Mouse (Mus musculus): ENCODE data around the gene Rhox4g.
"Not testable (repeated sequence)": the region's sequence is repeated elsewhere in the genome, so short reads cannot be mapped to it uniquely, and the experiment has no call there.

Gene Rhox4g

GRCm38 (mm10) chrX:37651227-37651626, at the start of gene Rhox4g:
TSS of gene Rhox4g (minus strand) at chrX:37651327.
- in situ Hi-C loops (cut with MboI, MseI): loop anchor here (10.0 kb wide), 1 partner anchor 556 kb away; no protein-coding TSS in a partner anchor

- in situ Hi-C loops (cut with MboI, MseI): no loop called here
These were observed 41.1 kb upstream of the Rhox4g start for GRCm38 (mm10) chrX:37692261-37692660.

DNA sequence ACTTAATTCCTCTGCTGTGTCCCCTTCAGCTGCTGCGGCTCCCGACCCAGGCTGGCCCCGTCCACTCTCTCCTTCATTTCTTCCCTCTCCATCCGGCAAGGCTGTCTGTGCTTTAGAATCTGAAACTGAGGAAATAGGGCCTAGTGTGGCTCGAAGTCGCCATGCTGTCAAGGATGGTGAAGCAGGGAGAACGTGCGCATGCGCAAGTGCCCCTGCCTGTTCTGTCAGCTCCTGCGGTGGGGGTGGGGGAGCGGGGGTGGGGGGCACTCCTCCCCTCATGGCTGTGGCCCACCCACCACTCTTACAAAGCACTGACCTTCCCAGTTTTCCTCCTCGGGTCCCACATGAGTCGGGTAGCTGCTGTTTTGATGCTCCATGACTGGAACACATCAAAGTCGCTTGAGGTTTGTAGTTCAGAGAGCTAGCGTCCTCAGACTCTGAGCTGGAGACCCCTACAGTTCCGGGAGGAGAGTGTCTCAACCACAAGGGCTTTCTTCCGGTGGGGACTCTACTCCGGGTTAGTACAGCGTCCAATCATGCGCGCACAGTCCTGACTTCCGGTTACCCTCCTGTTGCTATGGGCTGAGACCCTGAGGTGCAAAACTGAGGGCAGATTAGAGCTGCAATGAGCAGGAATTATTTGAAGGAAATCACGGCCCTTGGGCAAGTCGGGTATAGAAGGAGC, 32.0 kb upstream of the Rhox4g start:
- in situ Hi-C loops (cut with MboI, MseI): no loop called here

DNA sequence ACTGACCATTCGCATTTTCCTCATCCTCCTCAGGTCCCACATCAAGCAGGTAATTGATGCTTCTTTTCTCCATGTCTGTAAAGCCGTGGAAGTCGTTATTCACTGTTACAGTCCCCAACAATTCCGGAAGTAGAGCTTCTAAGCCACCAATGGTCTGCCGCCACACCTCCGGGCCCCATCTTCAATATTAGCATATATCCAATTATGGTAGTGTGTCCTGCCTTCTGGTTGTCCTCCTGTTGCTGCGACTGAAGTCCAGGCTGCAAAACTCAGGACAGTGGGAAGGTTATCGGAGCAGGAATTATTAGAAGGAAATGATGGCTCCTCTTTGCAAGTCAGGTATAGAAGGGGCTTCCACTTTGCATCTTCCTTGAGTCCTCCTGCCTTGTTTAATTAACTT, 22.1 kb upstream of the Rhox4g start, which contains the start of gene Rhox2h:
Rhox2h (minus strand) TSS at position 101 of the 400 bp plus-strand sequence.
- in situ Hi-C loops (cut with MboI, MseI): not testable (repeated sequence)

DNA sequence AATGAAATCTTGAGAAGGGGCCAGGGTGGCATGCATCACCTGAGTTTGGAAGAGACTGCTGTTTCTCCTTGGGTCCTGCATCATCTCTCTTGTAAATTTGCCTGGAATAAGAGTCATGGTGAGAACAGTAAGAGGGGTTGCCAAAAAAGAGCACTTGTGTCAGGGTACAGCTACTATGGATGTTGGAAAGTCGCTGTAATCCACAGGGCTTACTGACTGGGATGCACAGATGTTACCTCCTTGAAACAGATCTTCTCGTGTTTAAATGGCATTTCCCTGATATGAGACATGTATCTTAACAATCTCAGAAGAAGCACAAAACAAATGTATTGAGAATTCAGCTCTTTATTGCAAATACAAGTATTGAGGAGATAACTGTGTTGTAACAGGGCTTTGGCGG, 17.5 kb upstream of the Rhox4g start, which contains the start of gene Rhox3h:
Rhox3h (minus strand) TSS at position 101 of the 400 bp plus-strand sequence.
- in situ Hi-C loops (cut with MboI, MseI): not testable (repeated sequence)

GRCm38 (mm10) chrX:37643370-37643769, 7.8 kb downstream of the Rhox4g start, which contains the start of gene Rhox2g:
TSS of gene Rhox2g (minus strand) at chrX:37643470.
- in situ Hi-C loops (cut with MboI, MseI): loop anchor here (5.0 kb wide), 1 partner anchor 401 kb away; the partner anchor contains the start of gene Rhox2a

DNA sequence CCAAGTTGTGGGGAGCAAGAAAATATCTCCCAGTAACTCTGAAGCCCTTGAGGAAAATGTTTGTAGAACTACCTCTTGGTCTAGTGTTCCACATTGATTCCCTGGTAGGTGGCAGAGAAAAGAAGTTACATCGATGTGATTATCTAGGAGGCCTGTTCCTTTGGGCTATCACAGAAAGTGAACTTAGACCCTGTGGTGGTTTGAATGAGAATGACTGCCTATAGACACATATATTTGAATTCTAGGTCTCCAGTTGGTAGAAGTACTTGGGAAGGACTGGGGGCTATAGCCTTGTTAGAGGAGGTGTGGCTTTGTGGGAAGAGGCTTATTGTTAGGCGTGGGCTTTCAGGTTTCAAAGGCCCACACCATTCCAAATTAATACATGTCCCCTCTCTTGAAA, 22.6 kb downstream of the Rhox4g start, which contains the start of gene Rhox3g:
Rhox3g (minus strand) TSS at position 101 of the 400 bp plus-strand sequence.
- in situ Hi-C loops (cut with MboI, MseI): not testable (repeated sequence)

DNA sequence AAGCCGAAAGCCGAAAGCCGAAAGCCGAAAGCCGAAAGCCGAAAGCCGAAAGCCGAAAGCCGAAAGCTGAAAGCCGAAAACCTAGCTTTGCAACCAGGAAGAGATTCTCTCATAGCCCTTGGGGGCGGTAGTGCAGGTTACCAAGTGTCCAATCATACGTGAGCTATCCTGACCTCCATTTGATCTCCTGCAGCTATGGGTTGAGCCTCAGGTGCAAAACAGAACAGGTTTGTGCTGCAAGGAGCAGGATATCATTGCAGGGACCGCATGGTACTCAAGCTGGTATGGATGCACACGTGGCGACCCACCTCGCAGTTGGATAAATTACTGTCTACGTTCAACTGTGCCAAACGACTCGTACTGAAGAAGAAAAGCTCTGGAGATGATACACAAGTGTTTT, 43.5 kb downstream of the Rhox4g start, which contains the start of gene Rhox4f:
Rhox4f (minus strand) TSS at position 101 of the 400 bp plus-strand sequence.
- in situ Hi-C loops (cut with MboI, MseI): not testable (repeated sequence)

Measured in regulatory T cell (primary cell).